In genomic region chr7:24760211-24760610, GRCm38 (mm10) we compare ENCODE assay signal across 27 mouse cellular contexts. TPM values are rescaled to one million over a fixed set of nuclear protein-coding genes. Genes with fewer than 3 reads are reported as not detected.
DNase-seq lines count a peak whose midpoint lies in the region; ATAC-seq and TF ChIP-seq lines count a peak whose summit lies in the region.
"Had no signal": no experiment of that assay in that cellular context is flagged by ENCODE, and none has a peak within 500 bp of the region (broad histone marks: within the 10 kb centered on the region; RNA-seq: fewer than 3 reads in every experiment).

Cd177 (minus strand) TSS chr7:24760311.

- no peaks in the 10 kb centered on the region for H3K4me1 ChIP-seq in liver, embryonic 16.5 days (ENCODE audit: control insufficient read depth, low read depth, low read length)
- H3K4me1 ChIP-seq in liver, embryonic 11.5 days (replicated peaks; ENCODE audit: control insufficient read depth, insufficient read depth, low read length) = no peaks in the 10 kb centered on the region
- H3K4me1 ChIP-seq in small intestine, adult 2 months (ENCODE audit: control insufficient read depth, insufficient read depth, insufficient read length, low read length) = peaks cover 15% of the 10 kb centered on the region
- H3K4me1 ChIP-seq in midbrain, embryonic 10.5 days = no peaks in the 10 kb centered on the region
- H3K4me1 ChIP-seq: forebrain, embryonic 15.5 days; heart, embryonic 15.5 days; hindbrain, embryonic 10.5 days had no signal

- no peaks in the 10 kb centered on the region for H3K27me3 ChIP-seq in liver, embryonic 16.5 days (ENCODE audit: control insufficient read depth, insufficient read depth, low read depth, low read length)
- no peaks in the 10 kb centered on the region for H3K27me3 ChIP-seq in liver, embryonic 11.5 days (replicated peaks; ENCODE audit: control insufficient read depth, insufficient read depth, low read length)
- no peaks in the 10 kb centered on the region for H3K27me3 ChIP-seq in small intestine, adult 2 months (ENCODE audit: control insufficient read depth, insufficient read depth, low read length)
- no peaks in the 10 kb centered on the region for H3K27me3 ChIP-seq in midbrain, embryonic 10.5 days (ENCODE audit: low read depth, poor library complexity, severe bottlenecking)
- H3K27me3 ChIP-seq: forebrain, embryonic 15.5 days; heart, embryonic 15.5 days had no signal

- H3K4me2 ChIP-seq in liver, embryonic 16.5 days (ENCODE audit: low read depth, low read length) = no peak within 1 kb of the TSS
- no peak within 1 kb of the TSS for H3K4me2 ChIP-seq in liver, embryonic 11.5 days
- H3K4me2 ChIP-seq: forebrain, embryonic 15.5 days; heart, embryonic 11.5 days; heart, embryonic 15.5 days; hindbrain, embryonic 14.5 days had no signal

- no peaks in the 10 kb centered on the region for H3K36me3 ChIP-seq in liver, embryonic 16.5 days (ENCODE audit: control insufficient read depth, insufficient read depth)
- no peaks in the 10 kb centered on the region for H3K36me3 ChIP-seq in liver, embryonic 11.5 days (ENCODE audit: control insufficient read depth, insufficient read depth, low read length)
- H3K36me3 ChIP-seq in small intestine, adult 2 months (ENCODE audit: control insufficient read depth, insufficient read depth, low read length) = no peaks in the 10 kb centered on the region
- no peaks in the 10 kb centered on the region for H3K36me3 ChIP-seq in midbrain, embryonic 10.5 days
- H3K36me3 ChIP-seq: forebrain, embryonic 15.5 days; heart, embryonic 15.5 days; hindbrain, embryonic 10.5 days had no signal

- no peak for TF ChIP-seq POLR2A in small intestine, adult 2 months (IDR thresholded peaks at IDR 0.05; ENCODE audit: low read depth, low read length)

- H3K4me3 ChIP-seq in liver, embryonic 16.5 days (ENCODE audit: low read depth, low read length) = peak within 1 kb of the TSS; percentile 2; the same call in 1 of the 2 replicates
- H3K4me3 ChIP-seq in liver, embryonic 11.5 days (ENCODE audit: low read depth, low read length) = no peak within 1 kb of the TSS
- no peak within 1 kb of the TSS for H3K4me3 ChIP-seq in small intestine, adult 2 months (ENCODE audit: low read depth, low read length)
- no peak within 1 kb of the TSS for H3K4me3 ChIP-seq in midbrain, embryonic 10.5 days
- H3K4me3 ChIP-seq: erythroblast, embryonic 14.5 days; forebrain, embryonic 15.5 days; heart, adult 2 months; heart, embryonic 15.5 days; hindbrain, embryonic 10.5 days had no signal

- no peak for DNase-seq in liver, embryonic 11.5 days (ENCODE audit: low spot score)
- DNase-seq in adrenal gland, adult 2 months = no peak
- DNase-seq in spleen, postnatal 36 days (ENCODE audit: low spot score in 2 of 2) = no peak
- no peak for DNase-seq in midbrain, embryonic 10.5 days (ENCODE audit: low spot score)
- DNase-seq: adrenal gland, adult 8-10 months; adrenal gland, postnatal 36 days; cerebellum, adult 11 months; cerebellum, adult 9-10 months; cerebellum, postnatal 25 days; gastrocnemius, postnatal 10 days; heart, postnatal 14 days had no signal

- no peaks in the 10 kb centered on the region for H3K9me3 ChIP-seq in liver, embryonic 16.5 days (replicated peaks; ENCODE audit: control insufficient read depth, low read length)
- H3K9me3 ChIP-seq in liver, embryonic 11.5 days (ENCODE audit: control insufficient read depth, low read length) = no peaks in the 10 kb centered on the region
- H3K9me3 ChIP-seq in midbrain, embryonic 10.5 days (replicated peaks) = no peaks in the 10 kb centered on the region
- H3K9me3 ChIP-seq: forebrain, embryonic 15.5 days; heart, embryonic 15.5 days; hindbrain, embryonic 10.5 days had no signal

- ATAC-seq in liver, embryonic 16.5 days (ENCODE audit: low read depth) = no peak
- no peak for ATAC-seq in liver, embryonic 11.5 days (replicated peaks; ENCODE audit: low FRiP score)
- ATAC-seq in erythroid progenitor cell, adult 5-6 weeks (replicated peaks; ENCODE audit: low FRiP score, poor library complexity, severe bottlenecking) = no peak
- peak; percentile 53 for ATAC-seq in megakaryocyte, adult 5-6 weeks (ENCODE audit: poor library complexity, severe bottlenecking)
- ATAC-seq: activated CD4-positive, CD25-positive, alpha-beta regulatory T cell, adult 4 months; forebrain, embryonic 15.5 days; Patski had no signal

- H3K9ac ChIP-seq in liver, embryonic 16.5 days (ENCODE audit: low read depth, low read length) = no peak within 1 kb of the TSS
- no peak within 1 kb of the TSS for H3K9ac ChIP-seq in liver, embryonic 11.5 days (ENCODE audit: low read depth, low read length)
- H3K9ac ChIP-seq: forebrain, embryonic 15.5 days; heart, embryonic 15.5 days; hindbrain, embryonic 14.5 days had no signal

- 47% methylated on average over 6 of the region's 6 CpGs for WGBS in liver, embryonic 16.5 days (ENCODE audit: insufficient replicate concordance)
- WGBS in liver, embryonic 11.5 days = 70% methylated on average over 6 of the region's 6 CpGs
- 53% methylated on average over 6 of the region's 6 CpGs for WGBS in small intestine, adult 2 months
- WGBS in midbrain, embryonic 10.5 days = 88% methylated on average over 6 of the region's 6 CpGs

- no peak within 1 kb of the TSS for H3K27ac ChIP-seq in liver, embryonic 16.5 days (ENCODE audit: low read length)
- H3K27ac ChIP-seq in liver, embryonic 11.5 days (ENCODE audit: low read depth, low read length) = no peak within 1 kb of the TSS
- peak within 1 kb of the TSS; percentile 25; the same call in 1 of the 2 replicates for H3K27ac ChIP-seq in small intestine, adult 2 months (ENCODE audit: insufficient read depth, low read depth, low read length)
- no peak within 1 kb of the TSS for H3K27ac ChIP-seq in midbrain, embryonic 10.5 days (replicated peaks)
- H3K27ac ChIP-seq: forebrain, embryonic 15.5 days; heart, adult 2 months; heart, embryonic 15.5 days; hindbrain, embryonic 10.5 days; hindbrain, embryonic 14.5 days had no signal

- no peak for TF ChIP-seq CTCF in small intestine, adult 2 months (IDR thresholded peaks at IDR 0.05; ENCODE audit: extremely low read depth, insufficient read length, insufficient replicate concordance, low read depth, low read length)

RNA-seq across cellular contexts. Expression of gene Cd177, which starts in this region (rescaled TPM):
- 13.6 and 18.1 TPM in 2 replicates for polyA plus RNA-seq in liver, embryonic 16.5 days (2015; fragmentation: Nextera tagmentation; extraction: Ambion mirVana)
- polyA plus RNA-seq in liver, embryonic 11.5 days (2014; fragmentation: Nextera tagmentation; extraction: Ambion mirVana) = 0.31 and 0.33 TPM in 2 replicates
- 39.4 and 55.5 TPM in 2 replicates for total RNA-seq in erythroid progenitor cell, adult 5-6 weeks (2015; ENCODE audit: low replicate concordance)
- total RNA-seq in erythroid progenitor cell, adult 5-6 weeks (2017; ENCODE audit: low replicate concordance) = 37.9 and 49.0 TPM in 2 replicates
- total RNA-seq in megakaryocyte, adult 5-6 weeks (2015) = 170 and 199 TPM in 2 replicates
- 392 and 399 TPM in 2 replicates for total RNA-seq in megakaryocyte, adult 5-6 weeks (2017)
- 3.3 TPM in 2 replicates for polyA plus RNA-seq in small intestine, adult 2 months (2012; rRNA removed)
- total RNA-seq in adrenal gland, adult 2 months (2021) = under 1 TPM in 1 of 2 experiments, not detected in 1; 0.17 TPM
- not detected in 2 replicates for polyA plus RNA-seq in adrenal gland, adult 2 months (2012; rRNA removed)
- polyA plus RNA-seq in midbrain, embryonic 10.5 days (2016; fragmentation: Nextera tagmentation; extraction: Ambion mirVana) = not detected in 2 replicates
- total RNA-seq: CH12.LX had no signal
- polyA plus RNA-seq: cortical plate, adult 2 months; forebrain, embryonic 11.5 days; hindbrain, embryonic 10.5 days had no signal

Comparison
In these comparisons a context has a peak if more than half of its experiments do, and no peak if none do; other contexts are left out.
1. RNA of gene Cd177 (total RNA-seq): 170 to 399 TPM in megakaryocyte, adult 5-6 weeks and 37.9 to 55.5 TPM in erythroid progenitor cell, adult 5-6 weeks; 0.17 TPM in adrenal gland, adult 2 months; every median in the first group is over 10 times any median in the second.